Mouse (Mus musculus) thymus, postnatal 4 days (tissue): ENCODE data around the gene 1700102P08Rik.
A peak's percentile ranks its signal among the peaks of the same experiment; 100 is the strongest.

Experiments
- DNase-seq: peaks from one replicate; pipeline ENCODE4 v3.0.0; 2021

1700102P08Rik gene

GRCm38 (mm10) chr9:108392676-108393075, at the start of gene 1700102P08Rik:
Gene 1700102P08Rik (plus strand): TSS chr9:108392805.
- no peak for DNase-seq

- DNase-seq = no peak
Measured at GRCm38 (mm10) chr9:108343331-108343730, 49.3 kb upstream of the 1700102P08Rik start.

GRCm38 (mm10) chr9:108343835-108344234, 48.8 kb upstream of the 1700102P08Rik start:
- DNase-seq = no peak

- DNase-seq = no peak
Measured at GRCm38 (mm10) chr9:108344471-108344870, 48.1 kb upstream of the 1700102P08Rik start.

GRCm38 (mm10) chr9:108347024-108347423, 45.6 kb upstream of the 1700102P08Rik start:
- no peak for DNase-seq

- peak; percentile 88 for DNase-seq
Measured at GRCm38 (mm10) chr9:108347540-108348289, 44.9 kb upstream of the 1700102P08Rik start, which contains the start of gene Usp4. Gene Usp4 (plus strand): TSS chr9:108347853.

GRCm38 (mm10) chr9:108348290-108348680, 44.3 kb upstream of the 1700102P08Rik start:
- no peak for DNase-seq

GRCm38 (mm10) chr9:108349727-108350126, 42.9 kb upstream of the 1700102P08Rik start:
- DNase-seq = no peak

- no peak for DNase-seq
Measured at GRCm38 (mm10) chr9:108378234-108378633, 14.4 kb upstream of the 1700102P08Rik start.

- no peak for DNase-seq
Measured at GRCm38 (mm10) chr9:108378736-108379135, 13.9 kb upstream of the 1700102P08Rik start.

GRCm38 (mm10) chr9:108379294-108379693, 13.3 kb upstream of the 1700102P08Rik start:
- DNase-seq = no peak

- no peak for DNase-seq
Measured at GRCm38 (mm10) chr9:108381382-108381781, 11.2 kb upstream of the 1700102P08Rik start.

GRCm38 (mm10) chr9:108385006-108385405, 7.6 kb upstream of the 1700102P08Rik start:
- DNase-seq = no peak

GRCm38 (mm10) chr9:108386816-108387215, 5.8 kb upstream of the 1700102P08Rik start:
- DNase-seq = no peak

GRCm38 (mm10) chr9:108388601-108389000, 4.0 kb upstream of the 1700102P08Rik start:
- DNase-seq = no peak

- no peak for DNase-seq
Measured at GRCm38 (mm10) chr9:108389220-108389619, 3.4 kb upstream of the 1700102P08Rik start.

GRCm38 (mm10) chr9:108394191-108394590, 1.6 kb downstream of the 1700102P08Rik start:
- no peak for DNase-seq

- no peak for DNase-seq
Measured at GRCm38 (mm10) chr9:108395427-108395826, 2.8 kb downstream of the 1700102P08Rik start.

GRCm38 (mm10) chr9:108398324-108398723, 5.7 kb downstream of the 1700102P08Rik start:
- no peak for DNase-seq

- no peak for DNase-seq
Measured at GRCm38 (mm10) chr9:108401186-108401960, 8.8 kb downstream of the 1700102P08Rik start.

- no peak for DNase-seq
Measured at GRCm38 (mm10) chr9:108403081-108403480, 10.5 kb downstream of the 1700102P08Rik start.

- no peak for DNase-seq
Measured at GRCm38 (mm10) chr9:108404451-108404850, 11.8 kb downstream of the 1700102P08Rik start.

- DNase-seq = no peak
Measured at GRCm38 (mm10) chr9:108409535-108409934, 16.9 kb downstream of the 1700102P08Rik start.

- DNase-seq = no peak
Measured at GRCm38 (mm10) chr9:108411381-108411942, 18.9 kb downstream of the 1700102P08Rik start.
